Mouse (Mus musculus) testis, adult 10 weeks (tissue): ENCODE measurements around the gene Olfr684. TPM values are rescaled to one million over a fixed set of nuclear protein-coding genes. Genes with fewer than 3 reads are reported as not detected.

Experiments
- polyA plus RNA-seq: library from polyadenylated mRNA; stranded (reverse); fragments of 350-450 nt; fragmentation: Illumina TruSeq; extraction: RNeasy Lipid Tissue Mini Kit (QIAGEN cat#74804); gene quantifications from one replicate; pipeline ENCODE4 v1.2.3, GENCODE M21; 2014; ENCODE audit warnings: low read depth, low replicate concordance

Gene Olfr684
- not detected for polyA plus RNA-seq

GRCm38 (mm10) chr7:105163553-105163952 is at the start of gene Olfr684:
Olfr684 (minus strand) TSS chr7:105163653.

GRCm38 (mm10) chr7:105207385-105207784 is 43.9 kb upstream of the Olfr684 start, which contains the start of gene Olfr686:
Olfr686 (minus strand) TSS chr7:105207485.

GRCm38 (mm10) chr7:105185912-105186311 is 22.5 kb upstream of the Olfr684 start, which contains the start of gene Olfr685:
Olfr685 (minus strand) TSS chr7:105186012.

GRCm38 (mm10) chr7:105146912-105147311 is 16.5 kb downstream of the Olfr684 start, which contains the start of gene Olfr683:
Olfr683 (minus strand) TSS chr7:105147012.

DNA sequence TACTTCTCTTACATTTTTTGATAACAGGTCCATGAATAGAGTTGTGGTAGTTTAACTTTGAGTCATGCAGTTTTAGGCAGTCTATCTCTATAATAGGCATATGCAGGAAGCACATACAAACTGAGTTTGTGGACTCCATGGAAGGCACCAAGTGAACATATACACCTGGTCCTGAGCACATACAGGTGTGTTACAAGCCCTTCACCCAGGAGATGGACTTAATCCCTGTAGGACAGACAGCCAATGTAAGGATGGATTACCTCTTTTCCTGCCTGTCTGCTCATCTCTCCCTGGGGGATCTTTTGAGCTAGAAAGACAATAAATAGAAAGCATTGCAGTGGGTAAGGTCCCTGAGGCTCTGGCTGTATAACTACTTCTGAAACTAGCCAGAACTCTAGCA is 46.9 kb downstream of the Olfr684 start, which contains the start of gene Olfr681:
Olfr681 (plus strand) TSS at position 301 of the 400 bp plus-strand sequence.

Other genes with a start within 250 kb of the Olfr684 start
- not detected for gene Olfr667, start 242.2 kb downstream of the Olfr684 start, polyA plus RNA-seq
- gene Olfr668, start 235.6 kb downstream of the Olfr684 start, polyA plus RNA-seq, result not detected
- not detected for gene Olfr669, start 229.4 kb downstream of the Olfr684 start, polyA plus RNA-seq
- not detected for gene Olfr670, start 201.0 kb downstream of the Olfr684 start, polyA plus RNA-seq
- not detected for gene Olfr671, start 184.5 kb downstream of the Olfr684 start, polyA plus RNA-seq
- gene Olfr672, start 161.6 kb downstream of the Olfr684 start, polyA plus RNA-seq, result not detected
- not detected for gene Olfr675, start 135.2 kb downstream of the Olfr684 start, polyA plus RNA-seq
- not detected for gene Olfr676, start 131.0 kb downstream of the Olfr684 start, polyA plus RNA-seq
- not detected for gene Olfr677, start 112.3 kb downstream of the Olfr684 start, polyA plus RNA-seq
- gene Olfr678, start 99.2 kb downstream of the Olfr684 start, polyA plus RNA-seq, result not detected
- gene Olfr679, start 82.4 kb downstream of the Olfr684 start, polyA plus RNA-seq, result not detected
- gene Olfr680-ps1, start 70.8 kb downstream of the Olfr684 start, polyA plus RNA-seq, result not detected
- not detected for gene Olfr681, start 46.8 kb downstream of the Olfr684 start, polyA plus RNA-seq
- gene Olfr683, start 16.6 kb downstream of the Olfr684 start, polyA plus RNA-seq, result not detected
- not detected for gene Olfr685, start 22.4 kb upstream of the Olfr684 start, polyA plus RNA-seq
- not detected for gene Olfr686, start 43.8 kb upstream of the Olfr684 start, polyA plus RNA-seq
- not detected for gene Olfr688, start 124.4 kb upstream of the Olfr684 start, polyA plus RNA-seq
- gene Olfr689, start 147.5 kb upstream of the Olfr684 start, polyA plus RNA-seq, result not detected
- 0.25 TPM for gene Olfr690, start 170.5 kb upstream of the Olfr684 start, polyA plus RNA-seq
- 0.31 TPM for gene Olfr691, start 178.6 kb upstream of the Olfr684 start, polyA plus RNA-seq
- gene Olfr692, start 204.6 kb upstream of the Olfr684 start, polyA plus RNA-seq, result not detected
- 3.9 TPM for gene Gm5901, start 211.4 kb upstream of the Olfr684 start, polyA plus RNA-seq
- 9.2 TPM for gene Fam160a2, start 236.4 kb upstream of the Olfr684 start, polyA plus RNA-seq
- gene Cnga4, start 240.9 kb upstream of the Olfr684 start, polyA plus RNA-seq, result 1.8 TPM